ENCODE assay signal across 8 mouse cellular contexts in genomic region chr5:66697119-66697518, GRCm38 (mm10). TPM values are rescaled to one million over a fixed set of nuclear protein-coding genes. Genes with fewer than 3 reads are reported as not detected.
A peak's percentile ranks its signal among the peaks of the same experiment; 100 is the strongest.
DNase-seq lines count a peak whose midpoint lies in the region; ATAC-seq and TF ChIP-seq lines count a peak whose summit lies in the region.
"Had no signal": no experiment of that assay in that cellular context is flagged by ENCODE, and none has a peak within 500 bp of the region (broad histone marks: within the 10 kb centered on the region; RNA-seq: fewer than 3 reads in every experiment).

No protein-coding gene starts in this region.

- peak; percentile 53 to 75 for DNase-seq in left cerebral cortex, adult 18-20 months (ENCODE audit: low spot score in 2 of 2)
- DNase-seq in left cerebral cortex, adult 11 months (ENCODE audit: low spot score): no peak
- peak; percentile 80 for DNase-seq in MN1 (ENCODE audit: low spot score)
- DNase-seq in c-Kit-positive CD71-positive TER-119-positive erythroid progenitor cells, embryonic 14.5 days (ENCODE audit: low spot score): peak; percentile 37
- peak; percentile 88 for DNase-seq in forelimb bud, embryonic 11.5 days (ENCODE audit: low read depth, low spot score)
- peak; percentile 78 for DNase-seq in lung, postnatal 0 days (ENCODE audit: low spot score)
- peak; percentile 49 for DNase-seq in testis, postnatal 10 days (ENCODE audit: low spot score)

- ATAC-seq in lung, postnatal 0 days: no peak; the same call in 1 of the 2 replicates

- TF ChIP-seq CTCF in lung, postnatal 0 days (IDR thresholded peaks at IDR 0.05): peak; percentile 92

- H3K9me3 ChIP-seq in lung, postnatal 0 days (ENCODE audit: low read length): no peaks in the 10 kb centered on the region

- H3K9ac ChIP-seq in lung, postnatal 0 days (replicated peaks; ENCODE audit: low read depth): no peak overlapping the region

- no peaks in the 10 kb centered on the region for H3K36me3 ChIP-seq in lung, postnatal 0 days (ENCODE audit: insufficient read depth, low read length)

- no peaks in the 10 kb centered on the region for H3K4me1 ChIP-seq in lung, postnatal 0 days (ENCODE audit: insufficient read depth, low read depth, low read length)

- H3K4me2 ChIP-seq in lung, postnatal 0 days (replicated peaks; ENCODE audit: low read depth, low read length): no peak overlapping the region

- H3K27ac ChIP-seq in lung, postnatal 0 days (ENCODE audit: low read length): no peak overlapping the region
- H3K27ac ChIP-seq: macrophage had no signal

- H3K4me3 ChIP-seq in lung, postnatal 0 days (ENCODE audit: low read depth, low read length): no peak overlapping the region

- no peaks in the 10 kb centered on the region for H3K27me3 ChIP-seq in lung, postnatal 0 days (replicated peaks; ENCODE audit: insufficient read depth, low read length)

- TF ChIP-seq EP300 in lung, postnatal 0 days (IDR thresholded peaks at IDR 0.05): no peak

RNA-seq across cellular contexts. Expression of gene Uchl1, which starts 21.2 kb away (rescaled TPM):
- total RNA-seq in left cerebral cortex, adult 18-20 months (2021): 100 to 1,000 TPM; 871 to 967 TPM
- polyA plus RNA-seq in lung, postnatal 0 days (2015; fragmentation: Nextera tagmentation; extraction: Ambion mirVana): 18.3 and 18.8 TPM in 2 replicates
- polyA plus RNA-seq: macrophage had no signal

RNA-seq across cellular contexts. Expression of gene Limch1, which starts 48.5 kb away (rescaled TPM):
- total RNA-seq in left cerebral cortex, adult 18-20 months (2021): 100 to 1,000 TPM; 120 to 123 TPM
- 368 and 398 TPM in 2 replicates for polyA plus RNA-seq in lung, postnatal 0 days (2015; fragmentation: Nextera tagmentation; extraction: Ambion mirVana)
- polyA plus RNA-seq: macrophage had no signal
